Mouse (Mus musculus) kidney, postnatal 10 days (tissue): ENCODE data around the gene Pdcd4.
A peak's percentile ranks its signal among the peaks of the same experiment; 100 is the strongest.
"Not testable (repeated sequence)": the region's sequence is repeated elsewhere in the genome, so short reads cannot be mapped to it uniquely, and the experiment has no call there.

Source experiments
- DNase-seq: peaks from one replicate; pipeline ENCODE4 v3.0.0; 2021; ENCODE audit warnings: mixed read lengths

Pdcd4 gene

DNA sequence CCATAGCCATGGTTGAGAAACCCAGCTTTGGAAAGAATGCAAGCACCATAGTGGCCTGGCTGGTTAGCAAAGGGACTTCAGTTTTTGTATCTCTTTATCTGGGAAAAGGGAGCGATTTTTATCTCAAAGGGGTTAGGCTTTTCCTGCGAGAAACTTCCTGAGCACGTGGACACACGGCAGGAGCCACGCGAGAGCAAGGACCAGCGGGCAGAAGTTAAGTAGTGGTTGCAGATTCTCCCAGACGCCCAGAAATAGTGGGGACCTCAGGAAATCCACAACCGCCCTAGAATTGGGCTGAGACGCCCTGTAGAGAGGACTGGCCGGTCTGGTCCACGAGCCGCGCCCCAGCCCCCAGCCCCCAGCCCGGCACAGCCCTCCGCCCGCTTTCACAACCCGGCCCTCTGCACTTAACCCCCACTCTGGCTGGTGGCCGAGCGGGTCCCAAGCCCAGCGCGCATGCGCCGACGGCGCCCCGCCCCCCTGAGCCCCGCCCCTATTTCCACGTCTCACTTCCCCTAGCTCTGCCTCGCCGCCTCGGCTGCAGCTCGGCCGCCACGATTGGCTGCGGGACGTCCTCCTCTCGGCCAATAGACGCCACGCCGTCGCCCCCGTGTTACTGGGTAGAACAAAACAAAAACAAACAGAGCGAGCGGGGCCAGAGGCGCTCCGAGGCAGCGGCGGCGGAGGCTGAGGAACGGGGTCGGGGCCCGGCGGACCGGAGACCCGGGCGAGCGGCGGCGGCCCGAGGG lies 10.9 kb downstream of the Pdcd4 start:
- peak; percentile 98 for DNase-seq

DNA sequence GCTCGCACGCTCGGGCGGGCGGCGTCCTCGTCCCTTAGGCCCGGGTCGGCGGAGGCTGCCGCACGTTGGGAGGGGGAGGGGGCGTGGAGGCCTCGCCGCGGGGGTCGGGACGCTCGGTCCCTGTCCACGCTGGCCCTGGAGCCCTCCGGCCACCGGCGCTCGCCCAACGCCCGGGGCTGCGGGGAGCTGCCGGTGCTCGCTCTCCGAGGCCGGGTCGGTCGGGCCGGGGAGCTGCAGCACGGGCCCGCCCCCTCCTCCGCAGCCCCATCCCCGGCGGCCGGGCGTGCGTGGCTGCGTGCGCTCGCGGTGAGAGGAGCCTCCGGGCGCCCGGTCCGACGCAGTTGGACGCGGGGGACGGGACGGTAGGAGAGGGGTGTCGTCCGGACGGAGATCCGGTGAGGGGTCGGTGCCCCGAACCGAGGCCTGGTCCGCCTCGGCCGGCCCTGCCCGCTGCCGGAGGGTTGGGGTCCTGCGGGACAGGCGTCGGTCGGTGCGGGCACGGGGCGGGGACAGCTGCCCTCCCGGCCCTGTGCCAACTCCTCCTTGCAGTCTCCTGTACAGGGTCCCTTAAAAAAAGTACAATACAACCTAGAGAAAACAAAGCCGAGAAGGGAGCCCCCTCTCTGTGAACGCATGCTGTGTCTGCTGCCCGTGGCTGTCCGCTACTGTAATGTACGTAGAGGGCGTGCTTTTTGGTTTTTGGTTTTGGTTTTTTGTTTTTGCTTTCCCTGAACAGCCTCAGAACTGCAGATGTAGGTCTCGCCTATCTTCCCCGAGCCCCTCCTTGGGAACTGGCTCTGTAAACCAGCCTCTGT lies 11.7 kb downstream of the Pdcd4 start:
- peak; percentile 76 for DNase-seq

DNA sequence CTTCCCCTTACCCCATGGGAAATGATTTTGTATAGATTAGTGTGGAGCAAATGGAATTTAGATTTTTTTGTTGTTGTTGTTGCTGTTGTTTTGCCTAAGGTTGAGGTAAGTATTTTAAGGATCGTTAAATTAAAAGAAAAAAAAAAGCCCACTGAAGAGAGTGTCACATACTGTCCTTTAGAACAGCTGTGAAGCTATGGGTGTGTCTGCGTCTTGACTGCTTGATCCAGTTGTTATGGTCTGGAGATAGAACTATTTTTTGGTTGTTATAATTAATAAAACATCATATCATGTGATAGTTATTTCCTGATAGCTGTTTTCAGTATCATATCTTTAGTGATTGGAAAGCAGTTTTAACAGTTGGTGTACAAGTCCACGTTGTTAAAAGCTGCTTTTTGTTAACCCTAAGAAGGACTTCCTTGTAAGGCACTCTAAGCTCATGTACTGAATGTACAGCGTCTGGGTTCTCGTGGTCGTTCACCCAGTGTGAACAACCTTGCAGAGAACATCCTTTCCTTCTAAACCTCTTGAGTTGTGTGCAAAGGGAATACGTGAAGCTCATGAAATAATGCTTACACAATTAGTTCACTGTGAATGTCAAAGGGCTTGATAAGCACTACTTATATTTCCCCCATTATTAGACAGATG lies 12.9 kb downstream of the Pdcd4 start:
- DNase-seq: no peak

DNA sequence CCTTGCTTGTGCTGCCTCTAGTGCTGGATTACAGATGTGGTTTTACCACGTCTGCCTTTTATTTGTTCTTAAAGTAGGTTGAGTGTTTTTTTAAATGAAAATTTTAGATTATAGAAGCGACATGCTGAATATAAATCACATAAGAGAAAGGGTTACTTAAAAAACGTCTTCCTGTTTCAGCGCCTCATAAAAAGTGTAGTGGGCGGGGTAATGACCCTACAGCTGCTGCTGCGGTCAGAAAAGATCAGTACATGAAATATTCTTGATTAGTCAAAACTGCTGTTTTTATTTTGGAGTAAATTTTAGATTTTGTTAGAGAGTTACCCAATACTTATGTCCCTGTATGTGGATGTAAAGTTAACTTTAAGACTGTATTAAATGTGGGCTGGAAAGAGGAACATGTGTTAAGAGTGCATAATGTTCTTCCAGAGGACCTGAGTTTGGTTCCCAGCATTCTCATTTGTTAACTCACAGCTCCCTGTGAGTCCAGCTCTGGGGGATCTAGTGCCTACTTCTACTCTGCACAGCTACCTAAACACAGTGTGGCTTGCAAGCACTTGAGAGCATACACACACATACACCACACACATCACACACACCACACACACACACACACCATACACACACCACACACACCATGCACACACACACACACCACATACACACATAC lies 14.1 kb downstream of the Pdcd4 start:
- DNase-seq: peak; percentile 53

DNA sequence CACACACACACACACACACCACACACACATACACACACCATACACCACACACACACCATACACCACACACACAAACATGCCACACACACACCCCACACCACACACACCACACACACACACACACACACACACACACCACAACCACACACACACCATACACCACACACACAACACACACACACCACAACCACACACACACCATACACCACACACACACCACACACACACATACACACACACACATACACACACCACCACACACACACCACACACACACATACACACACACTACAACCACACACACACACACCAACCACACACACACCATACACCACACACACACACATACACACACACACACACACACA lies 14.7 kb downstream of the Pdcd4 start:
- DNase-seq: not testable (repeated sequence)

DNA sequence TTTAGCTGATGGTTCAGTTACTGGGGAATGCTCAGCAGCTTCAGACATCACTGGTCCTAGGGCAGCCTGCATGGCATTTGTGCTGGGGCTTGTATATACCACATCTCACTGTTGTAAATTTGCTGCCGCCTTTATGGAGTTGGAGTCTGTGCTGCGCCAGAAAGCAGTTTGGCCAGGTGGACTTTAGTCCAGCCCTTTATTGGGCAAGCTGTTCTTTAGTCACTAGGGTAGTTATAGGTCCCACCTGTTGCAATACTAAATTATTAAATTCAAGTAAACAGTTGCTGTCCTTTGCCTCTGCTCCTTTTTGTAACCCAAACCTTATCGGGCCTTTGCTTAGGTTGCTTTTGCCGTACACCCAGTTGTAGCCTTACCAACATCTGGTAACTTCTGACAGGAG lies 22.9 kb downstream of the Pdcd4 start:
- DNase-seq: no peak

DNA sequence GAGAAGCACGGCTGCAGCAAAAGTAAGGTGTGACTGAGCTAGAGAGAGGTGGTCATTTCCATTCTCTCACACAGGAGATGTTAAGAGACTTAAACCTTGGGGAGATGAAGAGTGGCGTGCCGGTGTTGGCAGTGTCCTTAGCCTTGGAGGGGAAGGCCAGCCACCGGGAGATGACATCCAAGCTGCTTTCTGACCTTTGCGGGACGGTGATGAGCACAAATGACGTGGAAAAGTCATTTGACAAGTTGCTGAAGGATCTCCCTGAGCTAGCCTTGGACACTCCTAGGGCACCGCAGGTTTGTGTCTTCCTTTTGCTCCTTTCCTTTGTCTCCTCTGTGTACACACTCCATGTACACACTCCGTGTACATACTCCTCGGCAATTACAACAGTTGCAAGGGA lies 27.5 kb downstream of the Pdcd4 start:
- no peak for DNase-seq

DNA sequence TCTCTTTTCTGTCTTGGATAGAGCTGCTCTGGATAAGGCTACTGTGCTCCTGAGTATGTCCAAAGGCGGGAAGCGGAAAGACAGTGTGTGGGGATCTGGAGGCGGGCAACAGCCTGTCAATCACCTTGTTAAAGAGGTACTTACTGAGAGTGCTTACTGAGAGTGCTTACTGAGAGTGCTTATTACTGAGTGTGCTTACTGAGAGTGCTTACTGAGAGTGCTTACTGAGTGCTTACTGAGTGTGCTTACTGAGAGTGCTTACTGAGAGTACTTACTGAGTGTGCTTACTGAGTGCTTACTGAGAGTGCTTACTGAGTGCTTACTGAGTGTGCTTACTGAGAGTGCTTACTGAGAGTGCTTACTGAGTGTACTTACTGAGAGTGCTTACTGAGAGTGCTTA lies 30.0 kb downstream of the Pdcd4 start:
- DNase-seq: not testable (repeated sequence)

DNA sequence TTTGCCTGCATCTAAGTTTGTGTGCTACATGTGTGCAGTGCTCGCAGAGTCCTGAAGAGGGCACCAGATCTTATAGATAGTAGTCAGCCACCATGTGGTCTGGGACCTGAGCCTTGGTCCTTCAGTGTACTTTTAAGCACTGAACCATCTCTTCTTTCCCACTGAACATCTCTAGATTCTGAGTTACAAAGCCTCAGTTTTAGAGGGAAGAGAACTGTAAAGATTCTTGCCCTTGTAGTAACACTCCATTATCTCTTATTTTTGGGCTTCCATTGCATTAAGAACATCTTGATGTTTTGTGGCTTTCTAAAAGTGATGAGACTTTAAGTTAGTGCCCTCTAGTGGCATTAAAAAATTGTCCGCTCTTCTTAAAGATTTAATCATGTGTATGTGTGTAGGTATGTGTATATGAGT lies 33.3 kb downstream of the Pdcd4 start:
- peak; percentile 48 for DNase-seq

DNA sequence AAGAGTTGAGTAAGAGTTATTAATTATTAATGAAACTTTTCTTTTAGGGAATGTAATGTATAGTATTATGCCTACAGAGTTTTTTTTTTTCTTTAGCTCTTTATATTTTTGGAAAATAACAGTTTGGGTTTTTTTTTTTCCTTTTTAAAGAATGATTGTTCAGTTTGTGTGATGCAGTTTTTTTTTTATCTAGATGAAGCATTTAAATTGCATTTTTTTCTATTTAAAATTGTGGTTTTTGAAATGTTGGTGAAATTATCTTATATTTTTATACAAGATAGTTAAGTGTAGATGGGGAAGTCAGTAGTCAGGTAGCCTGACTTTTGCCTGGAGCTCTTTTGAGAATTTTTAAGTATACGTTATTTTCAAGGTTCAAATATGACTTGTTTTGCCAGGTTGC lies 34.7 kb downstream of the Pdcd4 start:
- DNase-seq: no peak

DNA sequence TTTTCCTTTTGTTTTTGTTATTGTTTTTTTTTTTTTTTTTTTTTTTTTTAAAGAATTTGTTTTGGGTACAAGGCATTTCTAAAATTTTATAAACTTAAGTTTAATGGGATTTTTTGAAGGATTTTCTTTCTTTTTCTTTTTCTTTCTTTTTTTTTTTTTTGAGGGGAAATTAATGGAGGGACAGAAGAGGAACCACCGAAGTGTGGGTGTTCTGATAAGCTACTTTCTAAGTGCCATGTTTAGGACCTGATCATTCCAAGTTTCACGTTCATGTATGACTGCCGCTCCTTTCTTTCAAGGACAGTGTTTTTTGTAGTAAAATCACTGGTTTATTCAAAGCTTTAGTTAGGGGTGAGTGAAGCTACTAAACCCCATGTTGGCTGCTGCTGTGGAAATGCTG lies 37.2 kb downstream of the Pdcd4 start:
- DNase-seq: no peak

DNA sequence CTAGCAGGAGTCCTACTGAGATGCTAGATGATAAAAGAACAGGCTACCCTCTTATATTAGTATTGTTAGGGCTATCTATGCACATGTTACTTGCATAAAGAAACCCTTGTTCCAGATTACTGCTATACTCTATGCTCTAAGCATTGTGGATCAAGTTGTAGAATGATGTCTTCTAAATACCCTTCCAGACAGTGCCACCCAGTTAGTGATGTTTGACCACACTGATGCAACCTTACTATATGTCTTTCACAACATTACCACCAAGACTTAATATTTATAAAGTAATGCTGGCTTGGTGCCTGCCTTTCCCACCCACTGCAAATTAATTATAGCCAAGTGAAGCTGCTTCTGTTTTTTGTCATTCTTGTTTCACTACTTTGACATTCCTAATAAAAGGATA lies 41.0 kb downstream of the Pdcd4 start:
- no peak for DNase-seq

DNA sequence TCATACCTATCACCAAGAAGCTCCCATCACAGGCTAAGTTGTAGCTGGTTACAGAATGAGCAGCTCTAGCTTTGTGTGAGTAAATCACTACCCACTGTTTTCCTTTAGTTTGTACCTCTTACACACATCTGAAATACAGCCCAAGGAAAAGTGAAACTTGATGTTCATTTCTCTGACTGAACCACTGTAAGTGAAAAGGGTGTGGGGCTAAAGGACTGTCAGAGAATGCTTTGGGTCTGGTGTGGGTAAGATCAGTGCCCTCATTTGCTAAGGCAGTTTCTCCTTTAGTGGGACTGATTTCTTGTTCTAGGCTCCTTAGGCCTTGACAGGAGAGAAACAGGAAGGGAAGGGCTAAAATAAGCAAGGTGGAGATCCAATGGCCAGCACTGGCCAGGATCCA lies 42.0 kb downstream of the Pdcd4 start:
- no peak for DNase-seq

DNA sequence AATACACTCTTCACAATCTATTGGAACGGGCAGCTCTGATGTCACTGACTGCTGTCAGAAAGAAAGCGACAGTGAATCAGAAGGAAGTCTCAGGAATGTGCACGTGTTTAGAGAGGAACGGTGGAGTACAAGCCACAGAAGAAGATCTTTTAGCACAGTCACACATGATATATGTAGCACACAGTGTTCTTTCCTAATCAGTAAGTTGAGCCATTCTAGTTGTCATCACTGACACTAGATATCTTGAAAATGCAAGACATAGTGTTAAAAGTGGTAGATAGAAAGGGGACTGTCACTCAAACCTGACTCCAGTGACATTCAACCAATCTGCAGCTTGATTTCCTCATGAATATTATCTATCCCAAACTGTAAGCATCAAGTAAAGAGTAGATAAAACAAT lies 47.4 kb downstream of the Pdcd4 start:
- DNase-seq: no peak

DNA sequence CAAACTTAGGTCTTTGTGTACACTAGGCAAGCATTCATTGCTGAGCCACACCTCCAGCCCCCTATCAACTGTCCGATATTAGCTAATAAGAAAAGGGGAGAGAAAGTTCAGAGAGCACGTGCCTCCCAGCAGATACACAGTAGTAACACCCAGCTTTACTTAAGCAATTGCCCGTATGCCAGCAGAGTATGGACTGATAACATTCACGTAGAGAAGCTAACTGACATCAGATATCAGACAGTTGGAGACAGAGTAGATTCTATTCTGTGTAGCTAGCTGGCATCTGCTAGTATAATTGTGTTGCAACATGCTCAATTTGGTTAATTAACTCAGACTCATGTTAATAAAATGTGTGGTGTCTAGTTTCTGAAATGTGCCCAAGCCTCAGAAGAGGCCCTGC lies 49.1 kb downstream of the Pdcd4 start:
- DNase-seq: no peak

DNA sequence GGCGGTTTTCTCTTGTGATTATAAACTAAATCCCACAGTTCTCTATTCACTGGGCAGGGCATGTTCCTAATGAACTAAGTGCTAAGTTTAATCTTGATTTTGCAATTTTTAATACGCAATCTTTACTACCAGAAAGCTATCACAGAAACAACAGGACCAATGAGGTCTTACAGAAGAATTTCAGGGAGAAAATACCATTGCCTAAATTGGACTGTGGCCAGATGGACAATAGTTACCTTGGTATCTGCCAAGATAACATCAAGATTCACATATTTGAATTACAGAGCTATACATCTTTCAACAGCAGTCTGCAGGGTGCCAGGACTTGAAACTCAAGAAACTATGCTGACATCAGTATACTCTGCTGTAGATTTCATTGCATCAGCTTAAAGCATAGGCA lies 50.3 kb downstream of the Pdcd4 start:
- no peak for DNase-seq

DNA sequence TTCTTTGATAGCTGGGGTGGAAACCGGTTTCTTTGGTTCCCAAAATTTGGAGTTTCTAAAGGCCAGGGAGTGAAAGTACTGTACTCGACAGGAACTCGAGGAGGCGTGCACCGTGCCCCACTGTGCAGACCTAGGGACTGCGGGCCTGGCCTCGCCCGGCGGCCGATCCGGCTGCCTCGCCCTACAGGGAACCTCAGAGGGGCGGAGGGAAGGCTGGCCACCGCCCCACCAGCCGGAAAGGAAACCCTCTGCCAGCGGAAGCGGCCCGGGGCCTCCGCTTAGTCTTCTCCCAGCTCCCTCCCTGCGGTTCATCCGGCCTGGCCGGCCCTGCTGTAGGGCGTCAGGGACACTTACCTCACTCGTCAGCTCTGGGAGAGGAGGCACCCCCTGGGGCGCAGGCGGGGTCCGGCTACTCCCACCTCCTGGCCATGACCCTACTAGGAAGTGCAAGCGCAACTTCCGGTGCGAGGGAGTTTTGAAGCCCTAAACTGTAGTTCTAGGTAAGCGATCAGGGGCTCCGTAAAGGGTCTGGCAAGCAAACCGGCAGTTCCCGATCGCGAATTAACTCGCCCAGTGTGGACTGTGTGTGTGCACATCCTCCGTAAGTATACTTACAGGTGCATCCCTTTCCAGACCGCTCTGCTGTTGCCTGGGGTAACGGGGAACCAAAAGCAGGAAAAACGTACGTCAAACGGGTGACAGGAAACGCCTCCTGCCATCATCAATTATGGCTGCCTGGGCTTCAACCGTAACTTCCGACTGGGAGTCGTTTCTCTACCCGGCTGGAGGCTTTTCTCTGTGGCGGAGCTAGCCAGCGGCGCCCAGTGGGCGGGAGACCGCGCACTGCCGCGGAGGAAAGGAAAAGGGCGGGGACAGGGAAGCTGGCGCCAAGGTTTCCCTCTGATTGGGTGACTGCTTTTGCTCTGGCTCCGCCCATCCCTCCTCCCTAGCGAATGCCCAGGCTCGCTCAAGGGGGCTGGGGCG lies 52.1 kb downstream of the Pdcd4 start, which contains the start of the genes Shoc2 and Bbip1:
Gene Shoc2 (plus strand): TSS at position 505 of the 984 bp plus-strand sequence.
Gene Bbip1 (minus strand): TSS at position 826 of the 984 bp plus-strand sequence.
- peak; percentile 99 for DNase-seq

DNA sequence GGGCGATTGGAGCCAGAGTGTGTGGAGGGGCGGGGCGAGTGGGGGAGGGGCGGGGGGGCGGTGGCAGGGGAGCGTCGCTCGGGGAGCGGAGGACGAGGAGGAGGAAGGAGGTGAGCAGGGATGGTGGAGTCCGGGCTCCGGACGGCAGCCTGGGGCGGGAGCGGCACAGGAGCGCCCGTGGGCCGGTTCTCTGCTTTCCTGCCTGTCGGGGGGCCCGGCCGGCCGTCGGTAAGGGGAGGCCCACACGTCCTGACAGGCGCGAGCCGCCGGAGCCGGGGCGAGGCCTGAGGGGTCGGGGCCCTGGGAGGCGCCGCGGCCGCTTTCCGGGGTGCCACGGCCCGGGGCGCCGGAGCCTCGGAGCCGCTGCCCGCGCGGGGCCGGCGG lies 52.7 kb downstream of the Pdcd4 start:
- DNase-seq: no peak

DNA sequence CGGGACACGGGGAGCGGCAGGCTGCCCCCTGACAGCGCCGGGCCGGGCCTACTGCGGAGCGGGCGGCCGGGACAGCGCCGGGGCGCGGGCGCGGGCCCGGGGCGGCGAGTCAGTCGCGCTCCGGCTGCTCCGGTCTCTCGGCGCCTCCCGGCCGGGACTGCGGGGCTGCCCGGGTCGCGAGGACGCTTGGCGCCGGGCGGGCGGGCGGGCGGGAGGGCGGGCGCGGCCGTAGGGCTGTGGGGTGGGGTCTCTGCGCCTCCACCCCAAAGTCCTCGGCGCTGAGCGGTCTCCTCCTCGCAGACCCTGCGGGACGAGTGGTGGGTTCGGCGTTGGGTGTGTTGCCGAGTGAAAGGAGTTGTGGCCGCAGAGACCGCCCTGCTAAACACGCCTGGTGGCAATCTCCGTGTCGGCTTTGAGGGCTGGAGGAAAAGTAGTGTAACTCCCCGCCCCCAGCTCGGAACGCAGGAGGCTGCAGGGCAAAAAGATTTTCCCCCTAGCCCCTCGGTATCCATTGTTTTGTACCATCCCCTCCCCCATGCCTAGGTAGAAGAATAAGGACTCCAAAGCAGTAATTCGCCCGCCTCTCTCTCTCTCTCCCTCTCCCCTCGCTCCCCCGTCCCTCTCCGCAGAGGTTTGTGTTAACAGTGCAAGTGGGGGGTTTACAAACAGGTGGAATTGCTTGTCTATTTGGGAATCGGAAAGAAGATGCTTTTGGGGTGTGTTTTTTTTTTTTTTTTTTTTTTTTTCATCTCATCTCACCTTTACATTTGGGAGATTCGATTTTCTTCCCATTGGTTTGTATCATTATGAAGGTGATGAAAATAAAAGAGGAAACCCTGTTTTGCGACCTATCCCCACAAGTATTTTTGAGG lies 53.4 kb downstream of the Pdcd4 start:
- peak; percentile 69 for DNase-seq

DNA sequence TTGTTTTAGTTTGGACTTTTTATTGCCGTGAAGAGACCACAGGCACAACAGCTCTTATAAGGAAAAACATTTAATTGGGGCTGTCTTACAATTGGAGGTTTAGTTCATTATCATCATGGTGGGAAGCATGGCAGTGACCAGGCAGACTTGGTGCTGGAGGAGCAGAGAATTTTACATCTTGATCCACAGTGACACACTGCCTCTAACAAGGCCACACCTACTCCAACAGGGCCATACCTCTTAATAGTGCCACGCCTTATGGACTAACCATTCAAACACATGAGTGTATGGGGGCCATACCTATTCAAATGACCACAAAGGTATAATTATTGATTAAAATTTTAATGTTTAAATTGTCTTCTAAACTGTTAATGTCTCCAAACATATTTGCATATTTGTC lies 65.5 kb downstream of the Pdcd4 start:
- DNase-seq: no peak

DNA sequence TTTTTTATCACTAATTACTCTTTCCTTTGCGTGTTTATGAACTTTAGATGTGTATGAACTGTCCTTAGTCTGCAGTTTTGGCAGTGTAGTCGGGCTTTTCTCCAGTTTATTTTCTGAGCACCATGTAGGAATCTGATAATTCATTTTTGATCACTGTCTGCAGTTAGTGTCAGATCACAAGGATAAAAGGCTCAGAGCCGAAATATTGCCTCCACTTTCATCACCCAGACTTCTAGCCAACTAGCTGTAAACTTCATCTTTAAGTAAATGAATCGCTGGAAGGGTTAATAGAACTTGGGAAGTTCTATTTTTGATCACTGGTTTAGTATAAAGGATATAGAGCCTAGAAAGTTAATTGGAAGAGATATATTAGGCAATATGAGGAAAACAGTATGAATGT lies 70.5 kb downstream of the Pdcd4 start:
- DNase-seq: no peak
